Mouse (Mus musculus): ENCODE measurements at regions not wholly inside any gene's neighbourhood (a gene's known extent, or its start where the extent isn't known, plus 50 kb on each side); places are given as distances from the start of the nearest gene placed in this dataset.

GRCm38 (mm10) chr9:30101942-30102341 is 139.0 kb upstream of the Ntm start:
- H3K4me3 ChIP-seq (ENCODE audit: low read depth, low read length): no peak overlapping the region
- H3K27me3 ChIP-seq (ENCODE audit: control insufficient read depth, insufficient read depth, low read length): no peaks in the 10 kb centered on the region
- H3K27ac ChIP-seq (ENCODE audit: low read depth, low read length): no peak overlapping the region
- H3K36me3 ChIP-seq (ENCODE audit: control insufficient read depth, insufficient read depth, low read length): no peaks in the 10 kb centered on the region
- H3K4me2 ChIP-seq (ENCODE audit: low read depth): no peak overlapping the region
- H3K9me3 ChIP-seq (ENCODE audit: control insufficient read depth, low read length): no peaks in the 10 kb centered on the region
- no peak for DNase-seq (ENCODE audit: low spot score)
- no peak overlapping the region for H3K9ac ChIP-seq (ENCODE audit: low read length)
- H3K4me1 ChIP-seq (ENCODE audit: control insufficient read depth, insufficient read depth, low read length): no peaks in the 10 kb centered on the region
- WGBS: 75% methylated on average over 6 of the region's 6 CpGs
- no peak for ATAC-seq (ENCODE audit: insufficient read depth, low FRiP score, low TSS enrichment)

GRCm38 (mm10) chr9:30122371-30122770 is 159.4 kb upstream of the Ntm start:
- no peaks in the 10 kb centered on the region for H3K36me3 ChIP-seq (ENCODE audit: control insufficient read depth, insufficient read depth, low read length)
- 81% methylated on average over 3 of the region's 3 CpGs for WGBS
- no peak for ATAC-seq (ENCODE audit: insufficient read depth, low FRiP score, low TSS enrichment)
- no peaks in the 10 kb centered on the region for H3K27me3 ChIP-seq (ENCODE audit: control insufficient read depth, insufficient read depth, low read length)
- no peak for DNase-seq (ENCODE audit: low spot score)
- H3K4me2 ChIP-seq (ENCODE audit: low read depth): no peak overlapping the region
- no peaks in the 10 kb centered on the region for H3K4me1 ChIP-seq (ENCODE audit: control insufficient read depth, insufficient read depth, low read length)
- H3K9ac ChIP-seq (ENCODE audit: low read length): no peak overlapping the region
- no peak overlapping the region for H3K27ac ChIP-seq (ENCODE audit: low read depth, low read length)
- no peak overlapping the region for H3K4me3 ChIP-seq (ENCODE audit: low read depth, low read length)
- H3K9me3 ChIP-seq (ENCODE audit: control insufficient read depth, low read length): no peaks in the 10 kb centered on the region

- Histone ChIP-seq H3K4me2 (ENCODE audit: low read depth) (no peak overlapping the region), H3K9me3 (ENCODE audit: control insufficient read depth, low read length) (no peaks in the 10 kb centered on the region), H3K36me3 (ENCODE audit: control insufficient read depth, insufficient read depth, low read length) (no peaks in the 10 kb centered on the region), H3K27me3 (ENCODE audit: control insufficient read depth, insufficient read depth, low read length) (no peaks in the 10 kb centered on the region), H3K4me3 (ENCODE audit: low read depth, low read length) (no peak overlapping the region), H3K27ac (ENCODE audit: low read depth, low read length) (no peak overlapping the region), H3K4me1 (ENCODE audit: control insufficient read depth, insufficient read depth, low read length) (no peaks in the 10 kb centered on the region), H3K9ac (ENCODE audit: low read length) (no peak overlapping the region)
- ATAC-seq (ENCODE audit: insufficient read depth, low FRiP score, low TSS enrichment) (no peak), DNase-seq (ENCODE audit: low spot score) (no peak)
- 84% methylated on average over 6 of the region's 6 CpGs for WGBS
Measured at GRCm38 (mm10) chr9:30129151-30129550, 166.2 kb upstream of the Ntm start.

- no peak for ATAC-seq (ENCODE audit: insufficient read depth, low FRiP score, low TSS enrichment)
- H3K9ac ChIP-seq (ENCODE audit: low read length): no peak overlapping the region
- 82% methylated on average over 2 of the region's 2 CpGs for WGBS
Measured at GRCm38 (mm10) chr9:30131626-30132025, 168.7 kb upstream of the Ntm start.

GRCm38 (mm10) chr9:30134303-30134702 is 171.4 kb upstream of the Ntm start:
- no peak for ATAC-seq (ENCODE audit: insufficient read depth, low FRiP score, low TSS enrichment)
- DNase-seq (ENCODE audit: low spot score): no peak
- WGBS: 82% methylated on average over 3 of the region's 3 CpGs

More at GRCm38 (mm10) chr9:30131626-30132025, 168.7 kb upstream of the Ntm start:
- no peak overlapping the region for H3K27ac ChIP-seq (ENCODE audit: low read depth, low read length)
- no peak overlapping the region for H3K4me2 ChIP-seq (ENCODE audit: low read depth)
- no peaks in the 10 kb centered on the region for H3K36me3 ChIP-seq (ENCODE audit: control insufficient read depth, insufficient read depth, low read length)
- H3K9me3 ChIP-seq (ENCODE audit: control insufficient read depth, low read length): no peaks in the 10 kb centered on the region
- no peak for DNase-seq (ENCODE audit: low spot score)
- H3K4me1 ChIP-seq (ENCODE audit: control insufficient read depth, insufficient read depth, low read length): no peaks in the 10 kb centered on the region
- H3K4me3 ChIP-seq (ENCODE audit: low read depth, low read length): no peak overlapping the region
- no peaks in the 10 kb centered on the region for H3K27me3 ChIP-seq (ENCODE audit: control insufficient read depth, insufficient read depth, low read length)

GRCm38 (mm10) chr9:30137611-30138287 is 174.8 kb upstream of the Ntm start:
- Histone ChIP-seq H3K4me2 (ENCODE audit: low read depth) (no peak overlapping the region), H3K27ac (ENCODE audit: low read depth, low read length) (no peak overlapping the region), H3K9me3 (ENCODE audit: control insufficient read depth, low read length) (no peaks in the 10 kb centered on the region), H3K36me3 (ENCODE audit: control insufficient read depth, insufficient read depth, low read length) (no peaks in the 10 kb centered on the region), H3K9ac (ENCODE audit: low read length) (no peak overlapping the region), H3K4me3 (ENCODE audit: low read depth, low read length) (no peak overlapping the region), H3K4me1 (ENCODE audit: control insufficient read depth, insufficient read depth, low read length) (no peaks in the 10 kb centered on the region), H3K27me3 (ENCODE audit: control insufficient read depth, insufficient read depth, low read length) (no peaks in the 10 kb centered on the region)
- 28% methylated on average over 14 of the region's 14 CpGs for WGBS
- DNase-seq (ENCODE audit: low spot score) (peak; percentile 82), ATAC-seq (ENCODE audit: insufficient read depth, low FRiP score, low TSS enrichment) (no peak; the same call in 1 of the 2 replicates)

More at GRCm38 (mm10) chr9:30134303-30134702, 171.4 kb upstream of the Ntm start:
- Histone ChIP-seq H3K4me1 (ENCODE audit: control insufficient read depth, insufficient read depth, low read length) (no peaks in the 10 kb centered on the region), H3K9me3 (ENCODE audit: control insufficient read depth, low read length) (no peaks in the 10 kb centered on the region), H3K27ac (ENCODE audit: low read depth, low read length) (no peak overlapping the region), H3K4me3 (ENCODE audit: low read depth, low read length) (no peak overlapping the region), H3K9ac (ENCODE audit: low read length) (no peak overlapping the region), H3K4me2 (ENCODE audit: low read depth) (no peak overlapping the region), H3K36me3 (ENCODE audit: control insufficient read depth, insufficient read depth, low read length) (no peaks in the 10 kb centered on the region), H3K27me3 (ENCODE audit: control insufficient read depth, insufficient read depth, low read length) (no peaks in the 10 kb centered on the region)

- H3K4me3 ChIP-seq (ENCODE audit: low read depth, low read length): no peak overlapping the region
- no peaks in the 10 kb centered on the region for H3K9me3 ChIP-seq (ENCODE audit: control insufficient read depth, low read length)
- H3K27me3 ChIP-seq (ENCODE audit: control insufficient read depth, insufficient read depth, low read length): no peaks in the 10 kb centered on the region
- H3K9ac ChIP-seq (ENCODE audit: low read length): no peak overlapping the region
- H3K4me1 ChIP-seq (ENCODE audit: control insufficient read depth, insufficient read depth, low read length): no peaks in the 10 kb centered on the region
- 80% methylated on average over 3 of the region's 3 CpGs for WGBS
- ATAC-seq (ENCODE audit: insufficient read depth, low FRiP score, low TSS enrichment): no peak
- H3K27ac ChIP-seq (ENCODE audit: low read depth, low read length): no peak overlapping the region
- DNase-seq (ENCODE audit: low spot score): no peak
- H3K36me3 ChIP-seq (ENCODE audit: control insufficient read depth, insufficient read depth, low read length): no peaks in the 10 kb centered on the region
- H3K4me2 ChIP-seq (ENCODE audit: low read depth): no peak overlapping the region
Measured at GRCm38 (mm10) chr9:30140188-30140587, 177.2 kb upstream of the Ntm start.

- Histone ChIP-seq H3K9ac (ENCODE audit: low read length) (no peak overlapping the region), H3K36me3 (ENCODE audit: control insufficient read depth, insufficient read depth, low read length) (no peaks in the 10 kb centered on the region), H3K27me3 (ENCODE audit: control insufficient read depth, insufficient read depth, low read length) (no peaks in the 10 kb centered on the region), H3K27ac (ENCODE audit: low read depth, low read length) (no peak overlapping the region), H3K4me1 (ENCODE audit: control insufficient read depth, insufficient read depth, low read length) (no peaks in the 10 kb centered on the region), H3K9me3 (ENCODE audit: control insufficient read depth, low read length) (no peaks in the 10 kb centered on the region), H3K4me3 (ENCODE audit: low read depth, low read length) (no peak overlapping the region), H3K4me2 (ENCODE audit: low read depth) (no peak overlapping the region)
- WGBS: 90% methylated on average over 3 of the region's 3 CpGs
- ATAC-seq (ENCODE audit: insufficient read depth, low FRiP score, low TSS enrichment): no peak
- no peak for DNase-seq (ENCODE audit: low spot score)
Measured at GRCm38 (mm10) chr9:30141186-30141585, 178.2 kb upstream of the Ntm start.

- no peaks in the 10 kb centered on the region for H3K9me3 ChIP-seq (ENCODE audit: control insufficient read depth, low read length)
- WGBS: 84% methylated on average over 10 of the region's 10 CpGs
- no peak overlapping the region for H3K4me3 ChIP-seq (ENCODE audit: low read depth, low read length)
- no peak overlapping the region for H3K9ac ChIP-seq (ENCODE audit: low read length)
- H3K27me3 ChIP-seq (ENCODE audit: control insufficient read depth, insufficient read depth, low read length): no peaks in the 10 kb centered on the region
- H3K4me1 ChIP-seq (ENCODE audit: control insufficient read depth, insufficient read depth, low read length): no peaks in the 10 kb centered on the region
- ATAC-seq (ENCODE audit: insufficient read depth, low FRiP score, low TSS enrichment) (no peak), DNase-seq (ENCODE audit: low spot score) (no peak)
- H3K36me3 ChIP-seq (ENCODE audit: control insufficient read depth, insufficient read depth, low read length): no peaks in the 10 kb centered on the region
- H3K27ac ChIP-seq (ENCODE audit: low read depth, low read length): no peak overlapping the region
- no peak overlapping the region for H3K4me2 ChIP-seq (ENCODE audit: low read depth)
Measured at GRCm38 (mm10) chr9:30142806-30143458, 180.0 kb upstream of the Ntm start.
